Mouse (Mus musculus): ENCODE results near the gene Zbtb2. TPM values are rescaled to one million over a fixed set of nuclear protein-coding genes. Genes with fewer than 3 reads are reported as not detected.

Gene Zbtb2
- polyA plus RNA-seq (2017; shearing (Covaris generic)) = 10 to 100 TPM; 34.5 to 44.2 TPM

GRCm38 (mm10) chr10:4387701-4388383 is at the start of gene Zbtb2:
Gene Zbtb2 (minus strand): TSS chr10:4388108.

DNA sequence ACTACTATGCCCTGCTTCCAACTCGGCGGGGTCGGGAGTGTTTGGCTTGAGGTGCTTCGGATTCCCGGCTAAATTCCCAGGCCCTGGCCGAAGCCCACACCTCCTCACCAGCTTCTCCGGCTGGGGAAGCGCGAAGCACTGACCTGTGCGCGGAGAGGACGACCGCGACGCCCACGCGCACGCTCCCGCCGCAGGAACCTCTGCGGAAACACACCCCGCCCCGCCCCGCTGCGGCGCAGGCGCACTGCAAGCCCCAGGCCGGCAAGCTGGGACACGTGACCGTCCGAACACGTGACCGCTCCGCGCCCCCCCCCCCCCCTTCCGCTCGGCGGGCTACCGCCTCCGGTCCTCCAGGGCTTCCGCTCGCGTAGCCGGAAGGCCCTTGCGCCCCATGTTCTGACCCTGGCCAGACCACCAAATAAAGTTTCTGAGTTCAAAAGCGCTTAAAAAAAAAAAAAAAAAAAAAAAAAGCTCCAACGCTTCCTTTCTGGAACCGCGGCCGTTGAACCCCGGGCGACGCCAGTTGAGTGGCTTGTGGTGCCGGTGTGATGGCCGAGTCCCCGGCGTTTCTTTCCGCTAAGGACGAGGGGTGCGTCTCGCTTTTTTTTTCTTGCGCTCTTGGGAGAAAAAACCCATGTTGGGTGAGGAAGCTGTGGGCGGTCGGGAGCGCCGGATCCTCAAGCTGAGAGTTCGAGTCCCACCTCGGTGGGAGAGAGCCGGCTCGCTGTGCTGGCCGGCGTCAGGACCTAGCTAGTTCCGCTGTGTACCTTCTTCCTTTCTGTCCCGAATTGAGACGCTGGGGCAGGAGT is 44.4 kb upstream of the Zbtb2 start, which contains the start of the genes Rmnd1 and Armt1:
Rmnd1 (minus strand) TSS at position 266 of the 809 bp plus-strand sequence.
Armt1 (plus strand) TSS at position 345 of the 809 bp plus-strand sequence.

Other genes with a start within 250 kb of the Zbtb2 start
- gene Akap12, start 121.7 kb downstream of the Zbtb2 start, polyA plus RNA-seq (2017; shearing (Covaris generic)) = 10 to 100 TPM in 1 of 2 experiments, 1 to 10 TPM in 1; 8.9 to 10.2 TPM
- gene Rmnd1, start 44.3 kb upstream of the Zbtb2 start, polyA plus RNA-seq (2017; shearing (Covaris generic)) = 10 to 100 TPM; 39.3 to 50.4 TPM
- 10 to 100 TPM; 23.7 to 25.3 TPM for gene Armt1, start 44.4 kb upstream of the Zbtb2 start, polyA plus RNA-seq (2017; shearing (Covaris generic))
- not detected for gene Ccdc170, start 94.4 kb upstream of the Zbtb2 start, polyA plus RNA-seq (2017; shearing (Covaris generic))
- gene Esr1, start 223.5 kb upstream of the Zbtb2 start, polyA plus RNA-seq (2017; shearing (Covaris generic)) = 1 to 10 TPM in 1 of 2 experiments, under 1 TPM in 1; 0.63 to 1.5 TPM